Mouse (Mus musculus) embryonic facial prominence, embryonic 15.5 days (tissue): ENCODE results near the gene Bclaf1. TPM values are rescaled to one million over a fixed set of nuclear protein-coding genes. Genes with fewer than 3 reads are reported as not detected.

Experiments
- ATAC-seq: fragments of 200-750 bp; cut with Nextera tagmentation; 2 replicates; pipeline ENCODE4 v1.8.0; 2017; ENCODE audit warnings: low read depth, moderate TSS enrichment; ENCODE audit not compliant: insufficient number of reproducible peaks, low FRiP score, low TSS enrichment
- H3K27ac ChIP-seq: fragments of 300-500 bp; sonication (generic); replicated peaks from 2 replicates; pipeline ENCODE4 v1.5.1; 2015; ENCODE audit warnings: mild to moderate bottlenecking, inconsistent platforms
- H3K27me3 ChIP-seq: fragments of 300-500 bp; sonication (generic); 2 replicates; pipeline ENCODE4 v1.6.1; 2015; ENCODE audit warnings: inconsistent platforms
- H3K36me3 ChIP-seq: fragments of 300-500 bp; sonication (generic); 2 replicates; pipeline ENCODE4 v1.6.1; 2015; ENCODE audit warnings: mild to moderate bottlenecking, inconsistent platforms
- H3K4me1 ChIP-seq: fragments of 300-500 bp; sonication (generic); 2 replicates; pipeline ENCODE4 v1.6.1; 2015; ENCODE audit warnings: inconsistent platforms
- H3K4me2 ChIP-seq: fragments of 300-500 bp; sonication (generic); replicated peaks from 2 replicates; pipeline ENCODE4 v1.6.1; 2015; ENCODE audit warnings: mild to moderate bottlenecking, inconsistent platforms
- H3K4me3 ChIP-seq: fragments of 300-500 bp; sonication (generic); replicated peaks from 2 replicates; pipeline ENCODE4 v1.5.1; 2015; ENCODE audit warnings: mild to moderate bottlenecking, inconsistent platforms
- H3K9ac ChIP-seq: fragments of 300-500 bp; sonication (generic); 2 replicates; pipeline ENCODE4 v1.6.1; 2015; ENCODE audit warnings: inconsistent platforms
- H3K9me3 ChIP-seq: fragments of 300-500 bp; sonication (generic); replicated peaks from 2 replicates; pipeline ENCODE4 v1.6.1; 2016; ENCODE audit warnings: inconsistent platforms
- WGBS: fragments of 180-500 bp; shearing (Covaris S2); methylation state at CpG from one replicate; pipeline ENCODE4 v1.1.7; 2015; 5-methylcytosine and 5-hydroxymethylcytosine counted together
- polyA plus RNA-seq: library from polyadenylated mRNA; unstranded; fragments of >200 nt; fragmentation: Nextera tagmentation; extraction: Ambion mirVana; gene quantifications from 2 replicates; pipeline ENCODE4 v1.2.1, GENCODE M21; 2015

Bclaf1 gene
- polyA plus RNA-seq, 1 experiment from 2014 or later: 107 TPM

- 41% methylated on average over 6 of the region's 6 CpGs for WGBS
- Histone ChIP-seq H3K4me3 (no peak overlapping the region), H3K27me3 (no peaks in the 10 kb centered on the region), H3K4me2 (no peak overlapping the region), H3K9me3 (no peaks in the 10 kb centered on the region), H3K27ac (no peak overlapping the region), H3K4me1 (peaks cover 23% of the 10 kb centered on the region), H3K9ac (no peak overlapping the region), H3K36me3 (no peaks in the 10 kb centered on the region)
- no peak for ATAC-seq
These were observed 24.9 kb upstream of the Bclaf1 start for GRCm38 (mm10) chr10:20287369-20287768.

- Histone ChIP-seq H3K4me3 (peak overlapping the region; percentile 33), H3K9ac (0 out of 2 replicates have a peak overlapping the region, but pooled peaks have one; percentile 23), H3K27ac (no peak overlapping the region), H3K9me3 (no peaks in the 10 kb centered on the region), H3K4me2 (peak overlapping the region; percentile 58), H3K36me3 (no peaks in the 10 kb centered on the region), H3K27me3 (no peaks in the 10 kb centered on the region), H3K4me1 (peaks cover 20% of the 10 kb centered on the region)
- ATAC-seq: 0 out of 2 replicates have a peak, but pooled peaks have one; percentile 41
- 10% methylated on average over 11 of the region's 11 CpGs for WGBS
These were observed 21.8 kb upstream of the Bclaf1 start for GRCm38 (mm10) chr10:20290467-20290883.

GRCm38 (mm10) chr10:20295961-20296360 lies 16.3 kb upstream of the Bclaf1 start:
- H3K9me3 ChIP-seq: no peaks in the 10 kb centered on the region
- 67% methylated on average over 5 of the region's 5 CpGs for WGBS
- H3K4me1 ChIP-seq: no peaks in the 10 kb centered on the region
- no peaks in the 10 kb centered on the region for H3K36me3 ChIP-seq
- H3K4me3 ChIP-seq: no peak overlapping the region
- no peak for ATAC-seq
- no peaks in the 10 kb centered on the region for H3K27me3 ChIP-seq
- no peak overlapping the region for H3K9ac ChIP-seq
- H3K27ac ChIP-seq: no peak overlapping the region
- no peak overlapping the region for H3K4me2 ChIP-seq

- ATAC-seq: no peak
- H3K27me3 ChIP-seq: no peaks in the 10 kb centered on the region
- no peak overlapping the region for H3K4me2 ChIP-seq
- H3K36me3 ChIP-seq: no peaks in the 10 kb centered on the region
- H3K27ac ChIP-seq: no peak overlapping the region
- no peaks in the 10 kb centered on the region for H3K9me3 ChIP-seq
- H3K4me3 ChIP-seq: no peak overlapping the region
- no peaks in the 10 kb centered on the region for H3K4me1 ChIP-seq
- 49% methylated on average over 3 of the region's 3 CpGs for WGBS
- no peak overlapping the region for H3K9ac ChIP-seq
These were observed 13.9 kb upstream of the Bclaf1 start for GRCm38 (mm10) chr10:20298152-20298920.

GRCm38 (mm10) chr10:20299114-20299513 lies 13.2 kb upstream of the Bclaf1 start:
- Histone ChIP-seq H3K27me3 (no peaks in the 10 kb centered on the region), H3K4me1 (no peaks in the 10 kb centered on the region), H3K9ac (no peak overlapping the region), H3K36me3 (no peaks in the 10 kb centered on the region), H3K4me3 (no peak overlapping the region), H3K27ac (no peak overlapping the region), H3K4me2 (no peak overlapping the region), H3K9me3 (no peaks in the 10 kb centered on the region)
- no peak for ATAC-seq
- WGBS: 70% methylated on average over 5 of the region's 5 CpGs

- Histone ChIP-seq H3K4me1 (peaks cover 17% of the 10 kb centered on the region; the same call in 1 of the 2 replicates), H3K27ac (peak overlapping the region; percentile 100), H3K4me3 (peak overlapping the region; percentile 78), H3K9ac (peak overlapping the region; percentile 53), H3K27me3 (no peaks in the 10 kb centered on the region), H3K4me2 (peak overlapping the region; percentile 66), H3K9me3 (no peaks in the 10 kb centered on the region), H3K36me3 (no peaks in the 10 kb centered on the region)
- 43% methylated on average over 11 of the region's 11 CpGs for WGBS
- no peak for ATAC-seq
These were observed 1.1 kb upstream of the Bclaf1 start for GRCm38 (mm10) chr10:20310969-20311769.

GRCm38 (mm10) chr10:20312736-20313301 lies 550 bp downstream of the Bclaf1 start:
- peak overlapping the region; percentile 97 for H3K9ac ChIP-seq
- H3K4me1 ChIP-seq: peaks cover 17% of the 10 kb centered on the region; the same call in 1 of the 2 replicates
- WGBS: under 1% methylated on average over 53 of the region's 54 CpGs
- H3K9me3 ChIP-seq: no peaks in the 10 kb centered on the region
- H3K27me3 ChIP-seq: no peaks in the 10 kb centered on the region
- ATAC-seq: peak; percentile 80
- peak overlapping the region; percentile 78 for H3K4me3 ChIP-seq
- no peaks in the 10 kb centered on the region for H3K36me3 ChIP-seq
- peak overlapping the region; percentile 100 for H3K27ac ChIP-seq
- H3K4me2 ChIP-seq: peak overlapping the region; percentile 55

- no peak overlapping the region for H3K27ac ChIP-seq
- H3K4me3 ChIP-seq: peak overlapping the region; percentile 78
- WGBS: 44% methylated on average over 13 of the region's 13 CpGs
- H3K4me2 ChIP-seq: peak overlapping the region; percentile 55
- no peak for ATAC-seq
- H3K27me3 ChIP-seq: no peaks in the 10 kb centered on the region
- no peak overlapping the region; the same call in 1 of the 2 replicates for H3K9ac ChIP-seq
- H3K9me3 ChIP-seq: no peaks in the 10 kb centered on the region
- peaks cover 5% of the 10 kb centered on the region; the same call in 1 of the 2 replicates for H3K36me3 ChIP-seq
- H3K4me1 ChIP-seq: peaks cover 17% of the 10 kb centered on the region; the same call in 1 of the 2 replicates
These were observed 1.2 kb downstream of the Bclaf1 start for GRCm38 (mm10) chr10:20313447-20313846.

- Histone ChIP-seq H3K4me1 (peaks cover 17% of the 10 kb centered on the region; the same call in 1 of the 2 replicates), H3K36me3 (peaks cover 9% of the 10 kb centered on the region; the same call in 1 of the 2 replicates), H3K4me2 (peak overlapping the region; percentile 17; the same call in 1 of the 2 replicates), H3K9me3 (no peaks in the 10 kb centered on the region), H3K9ac (no peak overlapping the region), H3K27me3 (no peaks in the 10 kb centered on the region), H3K27ac (no peak overlapping the region), H3K4me3 (no peak overlapping the region)
- ATAC-seq: no peak
- 84% methylated on average over 4 of the region's 4 CpGs for WGBS
These were observed 1.7 kb downstream of the Bclaf1 start for GRCm38 (mm10) chr10:20313941-20314340.

GRCm38 (mm10) chr10:20314797-20315196 lies 2.5 kb downstream of the Bclaf1 start:
- ATAC-seq: no peak
- no peak overlapping the region for H3K4me3 ChIP-seq
- no peak overlapping the region for H3K9ac ChIP-seq
- no peaks in the 10 kb centered on the region for H3K9me3 ChIP-seq
- no peaks in the 10 kb centered on the region for H3K27me3 ChIP-seq
- no peak overlapping the region for H3K4me2 ChIP-seq
- no peak overlapping the region for H3K27ac ChIP-seq
- peaks cover 15% of the 10 kb centered on the region; the same call in 1 of the 2 replicates for H3K36me3 ChIP-seq
- 56% methylated on average over 2 of the region's 2 CpGs for WGBS
- H3K4me1 ChIP-seq: peaks cover 17% of the 10 kb centered on the region; the same call in 1 of the 2 replicates

- no peak for ATAC-seq
- H3K4me3 ChIP-seq: no peak overlapping the region
- no peak overlapping the region for H3K27ac ChIP-seq
- no peaks in the 10 kb centered on the region for H3K27me3 ChIP-seq
- H3K9ac ChIP-seq: no peak overlapping the region
- peaks cover 18% of the 10 kb centered on the region; the same call in 1 of the 2 replicates for H3K36me3 ChIP-seq
- peaks cover 8% of the 10 kb centered on the region; the same call in 1 of the 2 replicates for H3K4me1 ChIP-seq
- no peak overlapping the region for H3K4me2 ChIP-seq
- 81% methylated on average over 5 of the region's 5 CpGs for WGBS
- H3K9me3 ChIP-seq: no peaks in the 10 kb centered on the region
These were observed 5.2 kb downstream of the Bclaf1 start for GRCm38 (mm10) chr10:20317466-20317865.
